Mouse (Mus musculus): Measurements from ENCODE around the gene Vopp1. TPM values are rescaled to one million over a fixed set of nuclear protein-coding genes. Genes with fewer than 3 reads are reported as not detected.
A peak's percentile ranks its signal among the peaks of the same experiment; 100 is the strongest.

Gene Vopp1
- total and polyA plus RNA-seq, 3 experiments: 11.3 to 23.9 (median 21.6) TPM

- TF ChIP-seq EP300 (IDR thresholded peaks at IDR 0.05; ENCODE audit: insufficient read depth, low read depth, low read length) (peak; percentile 69), POLR2A (IDR thresholded peaks at IDR 0.05; ENCODE audit: insufficient read depth, low read depth, low read length) (peak; percentile 95), CTCF (IDR thresholded peaks at IDR 0.05) (no peak)
- H3K36me3 ChIP-seq (ENCODE audit: control insufficient read depth, insufficient read depth, low read length): peaks cover 4% of the 10 kb centered on the region; the same call in 1 of the 2 replicates
- 0 out of 2 replicates have a peak, but pooled peaks cover 2% of the 10 kb centered on the region for H3K4me1 ChIP-seq (ENCODE audit: control insufficient read depth, insufficient read depth, low read length)
- intact Hi-C loops (cut with DNase I): loop anchor here (1.0 to 10.0 kb wide), 3 partner anchors 11 to 988 kb away; partner anchors contain the start of genes Avl9, Ppm1k and Pyurf
- DNase-seq: peak; percentile 97 to 98
- peak overlapping the region; percentile 98 for H3K27ac ChIP-seq
- under 1% methylated on average over 59 of the region's 59 CpGs for WGBS
- H3K27me3 ChIP-seq (ENCODE audit: control insufficient read depth, insufficient read depth, low read length): no peaks in the 10 kb centered on the region
- H3K4me3 ChIP-seq: peak overlapping the region; percentile 97
- peak overlapping the region; percentile 74 for H3K9ac ChIP-seq (ENCODE audit: low read depth, low read length)
- H3K79me2 ChIP-seq (replicated peaks; ENCODE audit: control insufficient read depth, insufficient read depth, low read length): peaks cover 2% of the 10 kb centered on the region; the same call in 1 of the 2 replicates
These were observed 122.0 kb downstream of the Vopp1 start for GRCm38 (mm10) chr6:57702743-57703499.

- H3K27ac ChIP-seq: peak within 1 kb of the TSS; percentile 98
- intact Hi-C loops (cut with DNase I): loop anchor here (5.0 to 10.0 kb wide), 2 partner anchors 165 to 988 kb away; partner anchors contain the start of genes Avl9 and Ppm1k
- no peak for TF ChIP-seq POLR2A (IDR thresholded peaks at IDR 0.05; ENCODE audit: insufficient read depth, low read depth, low read length)
- no peak for DNase-seq
- 0 out of 2 replicates have a peak, but pooled peaks cover 2% of the 10 kb centered on the region for H3K4me1 ChIP-seq (ENCODE audit: control insufficient read depth, insufficient read depth, low read length)
- peak within 1 kb of the TSS; percentile 74 for H3K9ac ChIP-seq (ENCODE audit: low read depth, low read length)
- peaks cover 2% of the 10 kb centered on the region; the same call in 1 of the 2 replicates for H3K79me2 ChIP-seq (replicated peaks; ENCODE audit: control insufficient read depth, insufficient read depth, low read length)
- no peaks in the 10 kb centered on the region for H3K27me3 ChIP-seq (ENCODE audit: control insufficient read depth, insufficient read depth, low read length)
- peaks cover 4% of the 10 kb centered on the region; the same call in 1 of the 2 replicates for H3K36me3 ChIP-seq (ENCODE audit: control insufficient read depth, insufficient read depth, low read length)
- under 1% methylated on average over 10 of the region's 10 CpGs for WGBS
- peak within 1 kb of the TSS; percentile 97 for H3K4me3 ChIP-seq
These were observed 122.6 kb downstream of the Vopp1 start, which contains the start of gene Lancl2 for GRCm38 (mm10) chr6:57702376-57702742. Gene Lancl2 (plus strand): TSS chr6:57702540.

GRCm38 (mm10) chr6:57701686-57702085, 123.3 kb downstream of the Vopp1 start:
- intact Hi-C loops (cut with DNase I): loop anchor here (5.0 to 10.0 kb wide), 2 partner anchors 164 to 987 kb away; partner anchors contain the start of genes Avl9 and Ppm1k
- no peaks in the 10 kb centered on the region for H3K27me3 ChIP-seq (ENCODE audit: control insufficient read depth, insufficient read depth, low read length)
- TF ChIP-seq CTCF (IDR thresholded peaks at IDR 0.05) (no peak), POLR2A (IDR thresholded peaks at IDR 0.05; ENCODE audit: insufficient read depth, low read depth, low read length) (no peak), EP300 (IDR thresholded peaks at IDR 0.05; ENCODE audit: insufficient read depth, low read depth, low read length) (no peak)
- no peak overlapping the region; the same call in 1 of the 2 replicates for H3K27ac ChIP-seq
- no peak overlapping the region for H3K9ac ChIP-seq (ENCODE audit: low read depth, low read length)
- no peak for DNase-seq
- no peaks in the 10 kb centered on the region for H3K4me1 ChIP-seq (ENCODE audit: control insufficient read depth, insufficient read depth, low read length)
- peaks cover 4% of the 10 kb centered on the region; the same call in 1 of the 2 replicates for H3K36me3 ChIP-seq (ENCODE audit: control insufficient read depth, insufficient read depth, low read length)
- no peak overlapping the region for H3K4me3 ChIP-seq
- peaks cover 2% of the 10 kb centered on the region; the same call in 1 of the 2 replicates for H3K79me2 ChIP-seq (replicated peaks; ENCODE audit: control insufficient read depth, insufficient read depth, low read length)
- WGBS: 62% methylated on average over 4 of the region's 4 CpGs

- H3K4me1 ChIP-seq (ENCODE audit: control insufficient read depth, insufficient read depth, low read length): peaks cover 1% of the 10 kb centered on the region; the same call in 1 of the 2 replicates
- peak overlapping the region; percentile 99; the same call in 1 of the 2 replicates for H3K27ac ChIP-seq
- no peaks in the 10 kb centered on the region for H3K27me3 ChIP-seq (ENCODE audit: control insufficient read depth, insufficient read depth, low read length)
- 63% methylated on average over 3 of the region's 3 CpGs for WGBS
- no peaks in the 10 kb centered on the region for H3K79me2 ChIP-seq (replicated peaks; ENCODE audit: control insufficient read depth, insufficient read depth, low read length)
- no peak for DNase-seq
- H3K9ac ChIP-seq (ENCODE audit: low read depth, low read length): no peak overlapping the region
- H3K4me3 ChIP-seq: no peak overlapping the region
- TF ChIP-seq POLR2A (IDR thresholded peaks at IDR 0.05; ENCODE audit: insufficient read depth, low read depth, low read length) (no peak), CTCF (IDR thresholded peaks at IDR 0.05) (no peak), EP300 (IDR thresholded peaks at IDR 0.05; ENCODE audit: insufficient read depth, low read depth, low read length) (no peak)
- intact Hi-C loops (cut with DNase I): loop anchor here (5.0 to 10.0 kb wide), 2 partner anchors 111 to 768 kb away; partner anchors contain the start of genes Herc6, Nt5c3 and Vmn1r4
- H3K36me3 ChIP-seq (ENCODE audit: control insufficient read depth, insufficient read depth, low read length): peaks cover 5% of the 10 kb centered on the region; the same call in 1 of the 2 replicates
These were observed 131.8 kb downstream of the Vopp1 start for GRCm38 (mm10) chr6:57693116-57693515.

- WGBS: under 1% methylated on average over 52 of the region's 52 CpGs
- peaks cover 1% of the 10 kb centered on the region; the same call in 1 of the 2 replicates for H3K4me1 ChIP-seq (ENCODE audit: control insufficient read depth, insufficient read depth, low read length)
- no peaks in the 10 kb centered on the region for H3K79me2 ChIP-seq (replicated peaks; ENCODE audit: control insufficient read depth, insufficient read depth, low read length)
- H3K27ac ChIP-seq: peak within 1 kb of the TSS; percentile 99
- H3K36me3 ChIP-seq (ENCODE audit: control insufficient read depth, insufficient read depth, low read length): peaks cover 5% of the 10 kb centered on the region; the same call in 1 of the 2 replicates
- TF ChIP-seq EP300 (IDR thresholded peaks at IDR 0.05; ENCODE audit: insufficient read depth, low read depth, low read length) (no peak), POLR2A (IDR thresholded peaks at IDR 0.05; ENCODE audit: insufficient read depth, low read depth, low read length) (peak; percentile 70), CTCF (IDR thresholded peaks at IDR 0.05) (peak; percentile 52)
- no peaks in the 10 kb centered on the region for H3K27me3 ChIP-seq (ENCODE audit: control insufficient read depth, insufficient read depth, low read length)
- intact Hi-C loops (cut with DNase I): loop anchor here (1.0 to 10.0 kb wide), 3 partner anchors 12 to 767 kb away; partner anchors contain the start of genes Herc6, Nt5c3 and Vmn1r4
- peak within 1 kb of the TSS; percentile 85 for H3K9ac ChIP-seq (ENCODE audit: low read depth, low read length)
- H3K4me3 ChIP-seq: peak within 1 kb of the TSS; percentile 97
- peak; percentile 88 to 90 for DNase-seq
These were observed 133.3 kb downstream of the Vopp1 start, which contains the start of gene Pyurf for GRCm38 (mm10) chr6:57691467-57692261. Gene Pyurf (minus strand): TSS chr6:57692078.

Data from heart, adult 2 months (tissue).